Mouse (Mus musculus) layer of hippocampus, postnatal 10 days (tissue): ENCODE measurements at regions not wholly inside any gene's neighbourhood (a gene's known extent, or its start where the extent isn't known, plus 50 kb on each side); places are given as distances from the start of the nearest gene placed in this dataset.
A peak's percentile ranks its signal among the peaks of the same experiment; 100 is the strongest.
"Not testable (repeated sequence)": the region's sequence is repeated elsewhere in the genome, so short reads cannot be mapped to it uniquely, and the experiment has no call there.

Source experiments
- DNase-seq, 2 experiments: peaks; one replicate each; pipeline ENCODE4 v3.0.0; 2021; ENCODE audit warnings: low spot score in 2 of 2

DNA sequence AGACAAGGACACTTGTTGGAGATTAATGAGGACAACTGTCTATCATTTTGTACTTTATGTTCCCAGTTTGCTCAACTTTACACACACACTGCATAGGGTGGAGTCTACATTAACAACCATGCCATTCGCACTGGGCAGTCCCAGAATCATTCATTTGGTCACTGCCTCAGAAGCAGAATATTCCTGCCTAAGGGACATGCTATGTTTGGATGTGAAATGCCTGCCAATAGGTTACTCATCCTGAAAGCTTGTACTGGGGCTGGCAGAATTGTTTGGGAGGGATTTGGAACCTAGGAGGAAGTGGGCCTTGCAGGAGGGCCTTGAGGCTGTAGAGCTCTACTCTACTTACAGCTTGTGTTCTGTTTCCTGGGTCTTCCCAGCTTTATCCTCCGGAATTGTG lies 482.3 kb downstream of the Lmo7 start:
- DNase-seq, result no peak

DNA sequence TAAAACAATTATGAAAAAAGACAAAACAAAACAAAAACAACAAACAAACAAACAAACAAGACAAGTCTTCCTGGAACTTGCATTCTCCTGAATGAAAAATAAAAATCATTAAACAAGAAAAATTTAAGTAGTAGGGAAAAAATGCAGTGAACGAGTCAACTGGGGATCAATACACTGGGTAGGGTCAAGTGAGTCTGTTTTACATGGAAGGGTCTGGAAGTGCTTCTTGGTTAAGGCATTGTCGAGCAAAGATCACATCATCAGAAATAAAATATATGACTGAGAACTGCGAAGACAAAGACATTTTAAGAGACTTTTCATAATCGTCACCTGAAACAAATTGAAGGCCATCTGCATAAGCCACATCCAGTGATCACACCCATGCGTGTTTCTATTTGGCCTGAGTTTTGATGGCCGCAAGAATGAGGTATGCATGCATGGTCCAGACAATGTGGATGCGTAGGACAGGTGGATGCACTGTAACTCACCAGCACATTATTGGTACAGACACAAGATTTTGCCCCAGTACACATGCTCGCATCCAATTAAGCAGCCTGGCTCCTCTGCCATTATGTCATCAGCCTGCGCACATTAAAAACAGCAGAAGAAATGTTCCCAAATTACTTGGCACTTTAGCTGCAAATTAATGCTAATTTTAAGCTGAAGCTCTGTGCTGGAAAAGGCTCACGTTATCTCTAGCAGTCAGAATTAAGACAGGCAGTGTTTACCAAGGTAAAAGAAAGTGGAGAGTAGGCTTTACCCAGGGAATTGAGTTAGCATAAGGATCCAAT lies 475.3 kb downstream of the Lmo7 start:
- no peak for DNase-seq

DNA sequence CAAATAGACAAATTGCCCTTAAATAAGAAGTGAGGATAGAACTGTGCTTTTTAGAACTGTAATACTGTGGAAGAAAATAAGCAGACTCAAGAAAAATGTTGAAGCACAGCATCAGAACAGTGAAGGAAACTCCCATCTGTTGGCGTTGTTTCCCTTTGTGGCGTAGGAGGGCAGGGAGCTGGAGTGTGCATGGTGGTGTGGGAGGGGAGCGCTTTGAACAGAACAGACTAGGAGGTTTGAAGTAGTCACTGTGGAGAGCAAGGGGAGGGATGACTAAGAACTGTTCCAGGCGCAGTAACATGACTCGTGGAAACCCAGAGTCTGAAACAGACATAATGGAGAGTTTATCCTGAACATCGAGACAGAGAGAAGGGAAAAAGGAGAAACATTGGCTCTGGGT lies 469.7 kb downstream of the Lmo7 start:
- DNase-seq, result peak; percentile 7 to 26

DNA sequence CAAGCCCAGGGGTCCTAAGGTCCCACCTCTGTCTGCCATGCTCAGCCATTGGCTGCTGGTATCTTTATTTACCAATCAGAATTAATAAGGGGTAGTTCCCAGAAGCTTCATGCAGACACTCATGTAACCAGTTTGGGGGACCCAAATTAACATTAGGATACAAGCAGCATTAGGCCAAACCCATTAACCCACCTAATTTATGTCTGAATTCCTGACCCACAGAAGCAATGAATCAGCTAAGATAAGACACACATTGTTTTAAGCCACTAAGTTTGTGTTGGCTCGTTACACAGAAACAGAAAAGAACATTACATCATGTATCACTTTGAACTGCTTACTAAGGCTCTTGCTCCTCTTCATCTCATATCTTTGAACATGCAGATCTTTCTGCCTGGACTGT lies 461.0 kb downstream of the Lmo7 start:
- no peak for DNase-seq

DNA sequence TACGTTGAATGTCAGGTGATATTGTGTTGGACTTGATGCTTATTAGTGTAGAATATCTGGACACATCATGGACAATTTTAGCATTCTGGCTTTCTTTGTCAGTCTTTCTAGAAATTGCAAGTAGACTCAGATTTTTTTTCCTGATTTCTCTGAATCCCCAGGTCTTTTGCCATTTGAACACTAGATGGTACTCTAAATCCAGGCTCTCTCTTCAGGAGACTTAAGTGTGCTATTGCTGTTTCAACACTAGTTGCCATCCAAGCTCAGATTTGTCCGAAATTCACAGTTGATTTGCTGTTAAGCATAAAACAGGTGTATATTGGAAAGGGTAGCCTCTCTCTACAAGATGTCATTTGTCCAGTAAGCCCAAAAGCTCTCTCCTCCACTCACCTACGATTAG lies 451.5 kb downstream of the Lmo7 start:
- DNase-seq, result no peak

DNA sequence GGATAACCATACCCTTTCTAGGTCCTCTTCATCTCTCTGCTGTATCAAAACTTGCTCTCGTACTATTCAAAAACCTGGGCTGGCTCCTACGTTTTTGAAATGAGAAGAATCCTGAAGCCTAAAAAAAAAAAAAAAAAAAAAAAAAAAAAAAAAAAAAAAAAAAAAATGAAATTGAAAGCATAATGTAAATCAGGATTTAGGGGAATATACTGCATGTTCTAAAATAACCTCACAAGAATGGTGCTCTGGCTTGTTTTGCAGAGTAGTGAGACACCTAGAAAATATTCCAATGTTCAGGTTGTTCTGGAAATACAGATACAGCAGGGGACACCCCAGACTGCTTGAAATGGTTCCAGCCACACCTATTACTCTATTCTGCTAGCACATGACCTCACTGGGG lies 442.0 kb downstream of the Lmo7 start:
- no peak for DNase-seq

DNA sequence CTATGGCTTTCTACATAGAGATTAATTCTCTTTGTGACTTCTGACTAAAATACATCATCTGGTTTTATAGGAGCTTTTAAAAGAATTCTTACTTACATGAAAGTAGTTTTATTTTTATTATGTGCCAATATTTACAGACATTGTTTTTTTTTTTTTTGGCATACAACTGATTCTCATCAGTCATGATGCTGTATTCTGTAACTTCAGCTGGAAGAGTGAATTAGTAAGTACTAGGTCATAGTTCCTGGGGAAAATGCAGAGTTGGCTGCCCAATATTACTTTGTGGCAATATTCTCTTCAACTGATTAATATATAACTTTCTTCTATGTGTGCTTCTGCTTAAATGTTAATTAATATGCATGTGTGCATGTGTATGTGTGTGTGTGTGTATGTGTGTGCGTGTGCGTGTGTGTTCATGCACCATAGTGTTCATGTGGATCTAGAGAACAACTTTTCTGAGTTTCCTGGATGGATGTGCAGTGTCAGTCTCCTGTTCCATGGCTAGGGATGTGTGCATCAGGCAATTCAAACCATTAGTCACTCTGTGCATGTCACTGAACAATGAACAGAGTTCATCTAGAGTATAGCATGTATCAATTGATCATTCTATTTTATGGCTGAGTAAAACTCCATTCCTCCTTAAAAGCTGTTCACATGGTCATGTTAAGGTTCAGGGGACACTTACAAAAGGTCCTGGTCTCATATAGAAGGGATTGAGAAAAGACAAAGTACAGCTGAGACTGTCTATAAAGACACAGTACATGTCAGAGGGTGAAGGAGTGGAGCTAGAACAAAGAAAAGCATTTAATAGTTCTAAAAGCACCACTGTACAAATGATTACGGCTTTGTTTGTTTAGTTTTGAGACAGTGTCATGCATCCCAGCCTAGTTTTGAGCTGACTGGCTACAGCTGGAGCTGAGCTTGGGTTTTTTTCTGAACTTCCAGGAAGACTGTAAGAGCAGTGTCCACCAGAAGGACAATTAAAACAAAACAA lies 431.8 kb downstream of the Lmo7 start:
- no peak for DNase-seq

DNA sequence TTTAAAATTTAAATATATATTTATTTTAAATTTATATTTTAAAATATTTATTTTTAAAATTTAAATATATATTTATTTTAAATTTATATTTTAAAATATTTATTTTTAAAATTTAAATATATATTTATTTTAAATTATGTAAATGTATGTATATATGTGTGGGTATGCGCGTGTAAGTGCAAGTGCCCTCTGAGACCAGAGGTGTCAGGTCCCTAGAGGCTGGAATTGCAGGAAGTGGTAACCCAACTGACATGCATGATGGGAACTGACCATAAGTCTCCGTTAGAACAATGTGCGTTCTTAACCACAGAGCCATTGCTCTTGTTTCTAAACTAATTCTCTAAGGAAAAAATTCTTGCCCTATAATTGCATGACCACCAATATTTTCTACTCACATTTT lies 420.7 kb downstream of the Lmo7 start:
- DNase-seq, result not testable (repeated sequence)

DNA sequence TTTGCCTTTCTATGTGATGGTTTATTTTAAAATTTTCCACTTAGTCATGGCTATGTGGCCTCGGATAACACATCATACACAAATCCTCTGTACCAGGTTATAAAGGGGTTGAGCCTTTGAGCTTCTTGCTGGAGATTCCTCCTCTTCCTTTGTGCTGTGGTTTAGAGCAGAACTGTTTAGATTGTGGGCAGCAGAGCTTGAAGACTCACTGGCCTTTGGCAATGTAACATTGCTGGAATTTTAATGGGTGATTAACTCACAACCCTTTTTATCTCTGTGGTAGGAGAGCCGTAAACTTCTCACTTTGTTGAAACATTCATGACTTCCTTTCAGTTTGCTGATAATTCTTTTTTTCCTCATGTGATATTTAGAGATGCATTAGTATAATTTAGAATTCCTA lies 413.0 kb downstream of the Lmo7 start:
- DNase-seq, result no peak

DNA sequence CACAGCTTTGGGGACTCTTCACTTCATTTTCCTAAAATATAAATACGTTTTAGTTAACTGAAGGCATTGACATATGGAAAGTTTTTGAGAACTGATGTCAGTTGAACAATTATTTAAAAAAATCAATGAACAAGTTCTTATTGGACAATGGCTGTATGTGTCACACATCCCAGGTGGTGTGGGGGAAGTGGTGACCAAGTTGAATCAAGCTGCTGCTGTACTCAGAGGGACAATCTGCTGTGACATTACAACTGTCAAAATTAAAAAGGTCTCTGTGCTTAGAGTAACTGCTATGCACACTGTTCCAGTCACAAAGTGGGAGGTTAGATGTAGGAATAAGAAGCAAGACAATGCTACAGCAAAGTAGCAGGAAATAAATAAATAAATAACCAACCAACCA lies 409.2 kb downstream of the Lmo7 start:
- DNase-seq, result peak in 1 of 2 experiments; percentile 7

DNA sequence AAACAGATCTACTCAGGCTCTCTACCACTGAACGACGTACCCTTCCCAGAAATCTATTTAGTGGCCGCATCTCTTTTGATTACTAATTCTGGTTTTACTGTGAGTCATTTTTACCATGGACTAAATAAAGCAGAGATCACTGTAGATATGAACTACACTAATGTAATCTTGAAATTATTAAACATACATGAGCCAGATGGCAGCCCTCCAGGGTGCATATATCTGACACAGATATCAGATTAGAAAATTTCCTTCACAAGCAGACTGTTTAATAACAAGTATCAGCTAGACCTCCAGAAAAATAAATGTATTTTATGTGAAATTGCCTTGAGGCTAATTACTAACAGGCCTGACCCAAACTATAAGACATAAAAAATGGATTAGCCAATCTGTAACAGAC lies 388.4 kb downstream of the Lmo7 start:
- no peak for DNase-seq

DNA sequence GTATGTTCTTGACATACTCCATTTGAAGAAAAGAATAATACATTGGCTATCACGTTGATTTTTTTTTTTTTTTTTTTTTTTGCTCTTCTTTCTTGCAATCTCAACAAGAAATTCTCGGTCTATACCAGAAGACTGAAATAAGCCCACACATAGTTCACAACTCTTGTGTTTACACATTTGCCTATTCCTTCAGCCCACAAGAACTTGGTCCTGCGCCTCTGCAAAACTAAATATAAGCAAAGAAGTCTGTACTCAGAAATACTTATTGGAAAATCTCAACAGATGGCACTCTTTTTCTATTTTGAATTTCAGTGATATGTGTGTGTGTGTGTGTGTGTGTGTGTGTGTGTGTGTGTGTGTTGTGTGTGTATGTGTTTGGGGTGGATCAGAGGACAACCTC lies 376.4 kb downstream of the Lmo7 start:
- DNase-seq, result no peak

DNA sequence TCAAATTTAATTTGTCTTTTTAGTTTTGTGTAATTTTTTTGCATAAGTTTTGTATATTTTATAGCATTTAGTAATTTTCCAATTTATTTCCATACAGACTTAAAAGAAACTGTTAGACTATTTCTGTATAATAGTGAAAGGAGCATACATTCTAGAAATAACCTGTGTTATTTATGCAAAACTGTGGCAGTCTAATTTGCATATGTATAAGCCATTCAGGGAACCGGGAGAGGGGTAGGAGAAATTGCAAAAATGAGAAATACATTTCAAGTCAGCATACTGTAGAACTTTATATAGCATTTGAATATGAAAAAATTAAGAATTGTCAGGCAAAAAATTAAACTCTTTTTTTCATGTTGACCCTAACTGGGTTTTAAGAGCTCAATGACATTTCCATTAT lies 364.3 kb downstream of the Lmo7 start:
- DNase-seq, result no peak

DNA sequence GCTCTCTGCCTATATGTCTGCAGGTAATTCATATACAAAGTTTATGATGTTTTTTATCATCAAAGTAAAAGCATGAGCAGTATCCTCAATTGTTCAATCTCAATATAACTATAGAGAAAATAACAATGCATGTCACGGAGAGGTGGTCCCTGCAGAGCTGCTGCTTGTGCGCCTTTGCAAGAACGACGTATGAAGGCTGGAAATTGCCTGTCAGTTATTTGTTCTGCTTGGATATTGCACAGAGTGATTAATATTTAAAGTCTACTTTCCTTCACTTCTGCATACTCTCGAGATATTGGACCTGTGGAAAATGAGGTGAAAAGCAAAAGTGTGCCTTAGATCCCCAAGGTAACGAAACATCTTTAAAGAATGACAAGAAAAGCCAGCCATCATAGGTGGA lies 362.8 kb downstream of the Lmo7 start:
- DNase-seq, result no peak

DNA sequence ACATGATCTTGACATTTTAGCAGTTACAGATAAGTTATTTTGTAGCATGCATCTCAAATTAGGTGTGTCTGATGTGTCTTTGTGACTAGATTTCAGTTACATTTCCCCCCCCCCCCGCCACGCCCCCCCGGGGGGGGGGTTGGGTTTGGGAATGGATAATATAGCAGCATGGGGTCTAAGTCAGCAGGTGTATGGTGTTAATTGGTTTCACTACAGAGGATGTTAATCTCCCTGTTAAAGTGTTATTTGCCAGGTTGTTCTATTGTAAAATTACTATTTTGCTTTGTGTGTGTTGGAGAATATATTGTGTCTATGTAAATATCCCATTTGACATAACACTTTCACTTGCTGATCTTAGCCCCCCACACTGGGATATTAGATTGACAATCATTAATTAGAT lies 319.2 kb downstream of the Lmo7 start:
- no peak for DNase-seq

DNA sequence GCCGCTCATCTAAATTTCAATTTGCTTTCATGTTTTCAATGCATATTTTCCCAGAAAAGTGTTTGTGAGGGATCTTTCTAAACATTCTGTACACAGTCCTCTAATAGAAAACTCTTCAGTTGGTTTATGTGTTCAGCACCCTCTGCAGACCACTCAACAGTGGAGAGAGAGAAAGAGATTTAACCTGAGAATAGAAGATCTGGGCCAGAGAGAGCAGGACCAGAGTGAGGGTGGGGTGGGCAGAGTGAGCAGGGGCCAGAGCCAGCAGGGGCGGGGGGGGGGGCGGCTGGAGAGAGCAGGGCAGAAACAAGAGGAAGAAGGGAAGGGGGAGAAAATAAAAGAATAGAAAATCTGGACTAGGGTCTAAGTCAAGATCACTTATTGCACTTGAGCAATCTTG lies 318.7 kb downstream of the Lmo7 start:
- DNase-seq, result no peak

DNA sequence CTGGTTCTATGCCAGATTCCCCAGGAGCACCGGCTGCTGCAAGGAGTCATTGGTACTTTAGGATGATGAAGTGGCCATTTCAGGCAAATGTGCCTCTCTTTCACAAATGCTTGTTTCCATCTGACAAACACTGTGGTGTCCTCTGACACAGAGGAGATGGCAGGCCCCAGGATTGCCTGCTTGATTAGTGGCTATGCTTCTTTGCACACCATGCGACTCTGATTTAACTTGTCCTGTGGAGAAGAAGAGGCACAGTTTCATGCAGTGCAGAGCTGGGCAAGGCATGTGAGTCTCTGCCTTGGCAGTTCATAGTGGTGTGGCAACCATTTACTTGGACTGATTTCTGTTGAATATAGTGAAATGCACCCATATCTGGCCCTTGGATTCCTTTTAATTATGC lies 308.4 kb downstream of the Lmo7 start:
- DNase-seq, result no peak

DNA sequence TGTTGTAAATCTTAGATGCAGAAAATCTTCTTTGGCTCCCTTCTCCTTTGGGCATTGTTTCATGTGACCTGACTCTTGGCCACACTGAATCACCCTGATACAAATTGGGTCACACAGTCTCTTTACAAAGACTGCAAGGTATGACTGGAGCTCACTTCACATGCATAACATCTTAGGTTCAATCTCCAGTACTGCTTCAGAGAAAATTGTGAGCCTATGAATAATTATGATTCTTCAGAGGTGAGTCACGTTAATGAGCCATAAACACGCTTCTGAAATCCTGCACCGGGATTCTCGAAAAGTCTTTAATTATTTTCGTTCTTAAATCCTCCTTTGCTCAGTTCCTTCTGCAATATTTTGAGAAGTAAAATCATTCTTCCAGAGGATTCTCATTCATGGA lies 307.7 kb downstream of the Lmo7 start:
- no peak for DNase-seq

DNA sequence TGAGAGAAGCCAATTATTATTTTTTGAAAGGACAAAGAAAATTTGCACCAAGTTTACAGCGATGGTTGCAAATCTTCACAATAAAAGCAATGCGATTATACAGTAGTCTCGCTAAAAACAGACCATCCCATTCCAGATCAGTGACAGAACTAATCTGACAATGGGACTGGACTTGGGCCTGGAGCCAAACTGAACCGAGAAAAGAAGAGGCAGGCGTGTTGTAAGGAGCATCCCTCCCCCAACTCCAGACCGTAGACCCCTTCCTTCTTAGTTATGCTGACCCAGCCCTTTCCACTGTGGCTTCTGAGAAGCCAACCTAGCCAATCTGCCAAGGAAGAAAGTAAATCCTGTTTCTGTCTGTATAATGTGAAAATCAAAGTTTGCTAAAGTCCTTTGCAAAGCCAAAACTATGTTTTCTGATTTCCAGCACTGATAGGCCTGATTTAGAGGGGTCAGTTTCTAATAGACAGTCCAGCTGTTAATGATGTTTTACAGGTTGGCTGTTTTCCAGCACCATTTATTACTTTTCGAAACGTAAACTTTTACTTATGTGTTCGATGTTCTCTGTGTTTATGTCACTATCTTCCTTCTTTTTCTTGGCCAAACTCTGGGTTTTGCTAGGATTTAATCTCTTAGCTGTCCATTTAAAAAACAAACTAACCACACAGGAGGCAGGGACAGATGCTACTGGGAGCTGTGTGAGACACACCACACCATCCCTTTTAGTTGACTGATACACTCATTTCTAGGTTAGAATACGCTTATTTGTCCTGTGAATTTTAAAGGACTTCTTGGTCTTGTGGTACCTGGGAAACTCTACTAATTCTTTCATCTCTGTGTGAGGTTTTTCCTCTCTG lies 301.5 kb downstream of the Lmo7 start:
- no peak for DNase-seq

DNA sequence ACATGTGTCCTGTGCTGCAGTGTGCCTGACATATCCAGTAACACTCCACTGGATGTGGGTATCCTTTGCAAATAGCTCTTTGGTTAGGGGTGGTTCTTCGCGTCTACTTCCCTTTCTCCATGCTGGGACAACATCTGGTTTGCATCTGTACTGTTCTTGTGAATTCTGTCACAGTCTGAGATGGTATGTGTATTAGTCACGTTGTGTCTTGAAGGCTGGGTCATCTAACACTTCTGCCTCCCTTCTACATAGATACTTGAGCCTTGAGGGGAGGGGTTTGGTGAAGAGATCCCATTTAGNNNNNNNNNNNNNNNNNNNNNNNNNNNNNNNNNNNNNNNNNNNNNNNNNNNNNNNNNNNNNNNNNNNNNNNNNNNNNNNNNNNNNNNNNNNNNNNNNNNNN lies 294.9 kb downstream of the Lmo7 start:
- no peak for DNase-seq

DNA sequence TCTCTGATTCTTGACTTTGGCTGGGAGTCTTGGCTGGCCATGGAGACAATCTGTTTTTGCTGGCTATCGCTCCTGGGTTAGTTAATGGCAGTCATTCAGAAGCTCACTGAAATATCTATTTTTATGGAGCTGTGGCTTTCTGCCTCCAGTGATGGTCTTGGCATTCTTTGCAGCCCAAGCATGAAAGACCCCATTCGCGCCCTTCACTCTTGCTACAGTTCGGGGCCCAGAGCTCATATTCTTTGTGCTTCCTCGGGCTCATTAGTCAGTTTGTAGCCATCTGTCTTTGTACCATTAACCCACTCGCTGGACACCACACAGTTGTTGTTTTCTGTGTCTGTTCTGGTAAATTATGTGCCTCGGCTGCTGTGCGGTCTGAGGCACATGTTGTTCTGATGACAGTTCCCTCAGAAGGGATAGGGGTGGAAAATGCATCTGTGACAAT lies 290.4 kb downstream of the Lmo7 start:
- DNase-seq, result peak; percentile 38 to 48
